Mouse (Mus musculus) MEL (cell line): ENCODE measurements around the gene Lime1. TPM values are rescaled to one million over a fixed set of nuclear protein-coding genes. Genes with fewer than 3 reads are reported as not detected.
A peak's percentile ranks its signal among the peaks of the same experiment; 100 is the strongest.

Experiments used
- DNase-seq: peaks from one replicate; pipeline ENCODE4 v3.0.0; 2011; ENCODE audit warnings: low read depth, low spot score
- H3K27ac ChIP-seq: 2 replicates; pipeline ENCODE4 v1.5.1; 2012; ENCODE audit warnings: low read depth, mild to moderate bottlenecking, control low read depth, low read length, moderate library complexity; ENCODE audit not compliant: control insufficient read depth
- H3K27me3 ChIP-seq, 2 experiments: fragments of 150-350 bp in 1 of 2; sonication (generic) in 1 of 2; 2 replicates each; pipeline ENCODE4 v1.6.1; 2012; ENCODE audit warnings: low read length in 2 of 2, mild to moderate bottlenecking in 2 of 2, improper control_type of control experiment in 1 of 2, moderate library complexity in 1 of 2; ENCODE audit not compliant: insufficient read depth in 2 of 2, control insufficient read depth in 1 of 2
- H3K36me3 ChIP-seq, 2 experiments: 2 replicates each; pipeline ENCODE4 v1.6.1; 2012 to 2014; ENCODE audit warnings: low read length in 2 of 2, improper control_type of control experiment in 1 of 2, inconsistent platforms in 1 of 2, mild to moderate bottlenecking in 1 of 2; ENCODE audit not compliant: insufficient read depth in 2 of 2, control insufficient read depth in 1 of 2
- H3K4me1 ChIP-seq, 2 experiments: fragments of 150-350 bp in 1 of 2; sonication (generic) in 1 of 2; 2 replicates each; pipeline ENCODE4 v1.6.1; 2012; ENCODE audit warnings: low read length in 2 of 2, improper control_type of control experiment in 1 of 2, mild to moderate bottlenecking in 1 of 2; ENCODE audit not compliant: insufficient read depth in 2 of 2, control insufficient read depth in 1 of 2
- H3K4me3 ChIP-seq, 2 experiments: fragments of 150-350 bp in 1 of 2; sonication (generic) in 1 of 2; 2 replicates each; pipeline ENCODE4 v1.5.1; 2012; ENCODE audit warnings: low read depth in 2 of 2, low read length in 2 of 2, mild to moderate bottlenecking in 2 of 2, moderate library complexity in 2 of 2, control low read depth in 1 of 2, improper control_type of control experiment in 1 of 2; ENCODE audit not compliant: control insufficient read depth in 1 of 2, insufficient read depth in 1 of 2
- H3K79me2 ChIP-seq: 2 replicates; pipeline ENCODE4 v1.6.1; 2012; ENCODE audit warnings: mild to moderate bottlenecking, low read length, moderate library complexity; ENCODE audit not compliant: control insufficient read depth, poor library complexity, insufficient read depth
- H3K9ac ChIP-seq: 2 replicates; pipeline ENCODE4 v1.6.1; 2012; ENCODE audit warnings: low read depth, mild to moderate bottlenecking, control low read depth, low read length, moderate library complexity; ENCODE audit not compliant: control insufficient read depth, poor library complexity, severe bottlenecking
- H3K9me3 ChIP-seq: fragments of 150-350 bp; sonication (generic); replicated peaks from 2 replicates; pipeline ENCODE4 v1.6.1; 2012; ENCODE audit warnings: mild to moderate bottlenecking, low read length, improper control_type of control experiment, moderate library complexity; ENCODE audit not compliant: insufficient read depth
- BHLHE40 ChIP-seq: IDR thresholded peaks from 2 replicates; pipeline ENCODE4 v1.6.1; 2012; ENCODE audit warnings: low read depth, mild to moderate bottlenecking, inconsistent platforms, low read length, improper control_type of control experiment, borderline replicate concordance
- CHD2 ChIP-seq: IDR thresholded peaks from 2 replicates; pipeline ENCODE4 v1.6.1; 2011; ENCODE audit warnings: low read length, improper control_type of control experiment
- CTCF ChIP-seq, 3 experiments: IDR thresholded peaks in 2 of 3; conservative IDR thresholded peaks in 1 of 3; 2 replicates each; pipeline ENCODE4 v1.5.1; 2011 to 2012; ENCODE audit warnings: low read length in 3 of 3, low read depth in 2 of 3, mild to moderate bottlenecking in 2 of 3, improper control_type of control experiment in 1 of 3, inconsistent platforms in 1 of 3, mixed read lengths in 1 of 3, moderate library complexity in 1 of 3; ENCODE audit not compliant: control insufficient read depth in 1 of 3, insufficient read depth in 1 of 3, poor library complexity in 1 of 3, severe bottlenecking in 1 of 3
- E2F4 ChIP-seq: IDR thresholded peaks from 2 replicates; pipeline ENCODE4 v1.6.1; 2011; ENCODE audit warnings: low read depth, low read length, improper control_type of control experiment, borderline replicate concordance
- ELF1 ChIP-seq: IDR thresholded peaks from 2 replicates; pipeline ENCODE4 v1.6.1; 2014; ENCODE audit warnings: low read depth, mild to moderate bottlenecking, inconsistent platforms, low read length, improper control_type of control experiment, moderate library complexity
- ETS1 ChIP-seq: IDR thresholded peaks from 2 replicates; pipeline ENCODE4 v1.6.1; 2012; ENCODE audit warnings: low read depth, mild to moderate bottlenecking, inconsistent platforms, low read length, improper control_type of control experiment, moderate library complexity
- GABPA ChIP-seq: IDR thresholded peaks from 2 replicates; pipeline ENCODE4 v1.6.1; 2012; ENCODE audit warnings: low read depth, mild to moderate bottlenecking, inconsistent platforms, low read length, improper control_type of control experiment, moderate library complexity
- GATA1 ChIP-seq: IDR thresholded peaks from 2 replicates; pipeline ENCODE4 v1.6.1; 2011; ENCODE audit warnings: low read depth, low read length, improper control_type of control experiment
- HCFC1 ChIP-seq: IDR thresholded peaks from 2 replicates; pipeline ENCODE4 v1.6.1; 2012; ENCODE audit warnings: low read depth, mild to moderate bottlenecking, inconsistent platforms, low read length, improper control_type of control experiment, moderate library complexity
- JUND ChIP-seq: IDR thresholded peaks from 2 replicates; pipeline ENCODE4 v1.6.1; 2011; ENCODE audit warnings: low read depth, mild to moderate bottlenecking, improper control_type of control experiment, low read length
- KAT2A ChIP-seq: conservative IDR thresholded peaks from 2 replicates; pipeline ENCODE4 v1.6.1; 2012; ENCODE audit warnings: low read depth, low read length, improper control_type of control experiment, inconsistent platforms
- MAFK ChIP-seq: IDR thresholded peaks from 2 replicates; pipeline ENCODE4 v1.6.1; 2011; ENCODE audit warnings: low read depth, mild to moderate bottlenecking, low read length, improper control_type of control experiment, borderline replicate concordance
- MAX ChIP-seq: IDR thresholded peaks from 2 replicates; pipeline ENCODE4 v1.6.1; 2011; ENCODE audit warnings: low read length, improper control_type of control experiment
- MAZ ChIP-seq: IDR thresholded peaks from 2 replicates; pipeline ENCODE4 v1.6.1; 2012; ENCODE audit warnings: low read depth, mild to moderate bottlenecking, inconsistent platforms, low read length, improper control_type of control experiment
- MEF2A ChIP-seq: IDR thresholded peaks from 2 replicates; pipeline ENCODE4 v1.6.1; 2014; ENCODE audit warnings: low read depth, mild to moderate bottlenecking, inconsistent platforms, low read length, improper control_type of control experiment; ENCODE audit not compliant: poor library complexity, insufficient replicate concordance, severe bottlenecking; ENCODE audit errors: extremely low read depth
- MXI1 ChIP-seq: IDR thresholded peaks from 2 replicates; pipeline ENCODE4 v1.6.1; 2011; ENCODE audit warnings: mild to moderate bottlenecking, low read depth, low read length, improper control_type of control experiment
- MYB ChIP-seq: IDR thresholded peaks from 2 replicates; pipeline ENCODE4 v1.6.1; 2011; ENCODE audit warnings: mild to moderate bottlenecking, low read depth, low read length, improper control_type of control experiment
- MYC ChIP-seq: IDR thresholded peaks from 2 replicates; pipeline ENCODE4 v1.6.1; 2011; ENCODE audit warnings: low read depth, mild to moderate bottlenecking, low read length, improper control_type of control experiment, moderate library complexity
- NELFE ChIP-seq: IDR thresholded peaks from 2 replicates; pipeline ENCODE4 v1.6.1; 2011; ENCODE audit warnings: low read depth, low read length, improper control_type of control experiment
- NRF1 ChIP-seq: IDR thresholded peaks from 2 replicates; pipeline ENCODE4 v1.6.1; 2014; ENCODE audit warnings: low read depth, mild to moderate bottlenecking, inconsistent platforms, low read length, improper control_type of control experiment, moderate library complexity; ENCODE audit not compliant: poor library complexity, insufficient read depth, severe bottlenecking
- POLR2A ChIP-seq, 2 experiments: IDR thresholded peaks; 2 replicates each; pipeline ENCODE4 v1.6.1; 2011 to 2012; ENCODE audit warnings: low read length in 2 of 2, mild to moderate bottlenecking in 2 of 2, control low read depth in 1 of 2, improper control_type of control experiment in 1 of 2, low read depth in 1 of 2, moderate library complexity in 1 of 2; ENCODE audit not compliant: control insufficient read depth in 1 of 2, insufficient read depth in 1 of 2, poor library complexity in 1 of 2
- POLR2AphosphoS2 ChIP-seq: IDR thresholded peaks from 2 replicates; pipeline ENCODE4 v1.6.1; 2011; ENCODE audit warnings: low read length, improper control_type of control experiment
- POLR2AphosphoS5 ChIP-seq: IDR thresholded peaks from 2 replicates; pipeline ENCODE4 v1.6.1; 2012; ENCODE audit warnings: low read depth, borderline replicate concordance, mild to moderate bottlenecking, inconsistent platforms, low read length, moderate library complexity, mixed read lengths
- RCOR1 ChIP-seq: IDR thresholded peaks from 2 replicates; pipeline ENCODE4 v1.6.1; 2012; ENCODE audit warnings: low read depth, mild to moderate bottlenecking, inconsistent platforms, low read length, improper control_type of control experiment
- SIN3A ChIP-seq: IDR thresholded peaks from 2 replicates; pipeline ENCODE4 v1.6.1; 2012; ENCODE audit warnings: low read length, improper control_type of control experiment, inconsistent platforms
- SMC3 ChIP-seq: IDR thresholded peaks from 2 replicates; pipeline ENCODE4 v1.6.1; 2011; ENCODE audit warnings: low read depth, low read length, improper control_type of control experiment
- TAL1 ChIP-seq: IDR thresholded peaks from 2 replicates; pipeline ENCODE4 v1.6.1; 2012; ENCODE audit warnings: mild to moderate bottlenecking, inconsistent platforms, low read length, moderate library complexity, mixed read lengths
- TBP ChIP-seq: IDR thresholded peaks from 2 replicates; pipeline ENCODE4 v1.8.0; 2011; ENCODE audit warnings: low read depth, low read length, improper control_type of control experiment
- TCF12 ChIP-seq: IDR thresholded peaks from 2 replicates; pipeline ENCODE4 v1.6.1; 2014; ENCODE audit warnings: low read depth, mild to moderate bottlenecking, inconsistent platforms, low read length, improper control_type of control experiment, moderate library complexity
- UBTF ChIP-seq: IDR thresholded peaks from 2 replicates; pipeline ENCODE4 v1.6.1; 2012; ENCODE audit warnings: low read depth, mild to moderate bottlenecking, inconsistent platforms, low read length, improper control_type of control experiment, moderate library complexity, borderline replicate concordance; ENCODE audit not compliant: insufficient read depth
- USF1 ChIP-seq: IDR thresholded peaks from 2 replicates; pipeline ENCODE4 v1.6.1; 2014; ENCODE audit warnings: low read depth, mild to moderate bottlenecking, inconsistent platforms, low read length, improper control_type of control experiment, moderate library complexity
- USF2 ChIP-seq, 2 experiments: IDR thresholded peaks; 2 replicates each; pipeline ENCODE4 v1.6.1; 2011 to 2012; ENCODE audit warnings: improper control_type of control experiment in 2 of 2, low read length in 2 of 2, borderline replicate concordance in 1 of 2, inconsistent platforms in 1 of 2, low read depth in 1 of 2, mild to moderate bottlenecking in 1 of 2; ENCODE audit not compliant: insufficient read depth in 1 of 2
- ZC3H11A ChIP-seq: IDR thresholded peaks from 2 replicates; pipeline ENCODE4 v1.6.1; 2012; ENCODE audit warnings: low read depth, mild to moderate bottlenecking, inconsistent platforms, low read length, improper control_type of control experiment
- ZKSCAN1 ChIP-seq: IDR thresholded peaks from 2 replicates; pipeline ENCODE4 v1.6.1; 2012; ENCODE audit warnings: low read depth, mild to moderate bottlenecking, inconsistent platforms, low read length, improper control_type of control experiment, moderate library complexity
- ZMIZ1 ChIP-seq: IDR thresholded peaks from 2 replicates; pipeline ENCODE4 v1.6.1; 2012; ENCODE audit warnings: low read depth, mild to moderate bottlenecking, inconsistent platforms, low read length, improper control_type of control experiment, moderate library complexity
- ZNF384 ChIP-seq: IDR thresholded peaks from 2 replicates; pipeline ENCODE4 v1.6.1; 2012; ENCODE audit warnings: low read depth, mild to moderate bottlenecking, inconsistent platforms, low read length, improper control_type of control experiment
- polyA plus RNA-seq, 2 experiments: library from polyadenylated mRNA; stranded (reverse) in 1 of 2; unstranded in 1 of 2; fragments of >175 nt in 1 of 2; fragments of >200 nt in 1 of 2; gene quantifications; 2 replicates each; pipeline versions ENCODE4 v1.2.1 to v1.2.4; 2012; ENCODE audit warnings: low replicate concordance in 2 of 2, low read depth in 1 of 2; ENCODE audit not compliant: insufficient read length in 2 of 2, insufficient read depth in 1 of 2, missing spikeins in 1 of 2
- total RNA-seq: library from RNA; depleted of rRNA; stranded (reverse); fragments of 300-350 nt; gene quantifications from 2 replicates; pipeline ENCODE4 v1.2.3, GENCODE M21; 2012

The Lime1 gene
- total and polyA plus RNA-seq, 3 experiments: 18.7 to 27.4 TPM; not detected in 1

GRCm38 (mm10) chr2:181364860-181365596 is 14.8 kb upstream of the Lime1 start, which contains the start of the genes Zgpat and Arfrp1:
Zgpat (plus strand) TSS chr2:181364928.
Arfrp1 (minus strand) TSS chr2:181365404.
- H3K4me1 ChIP-seq: peaks cover 5 to 13% of the 10 kb centered on the region in 2 experiments
- H3K36me3 ChIP-seq: peaks cover 17 to 20% of the 10 kb centered on the region in 2 experiments
- peak within 1 kb of the TSS; percentile 88 to 98 for H3K4me3 ChIP-seq
- H3K9me3 ChIP-seq: no peaks in the 10 kb centered on the region
- peak within 1 kb of the TSS; percentile 98 for H3K9ac ChIP-seq
- peak; percentile 93 for DNase-seq
- H3K27ac ChIP-seq: peak within 1 kb of the TSS; percentile 82
- H3K27me3 ChIP-seq: no peaks in the 10 kb centered on the region
- H3K79me2 ChIP-seq: peaks cover 54% of the 10 kb centered on the region
- TF ChIP-seq ZNF384 (no peak), ZC3H11A (no peak), BHLHE40 (no peak), TCF12 (peak; percentile 37; the same call in 1 of the 2 replicates), HCFC1 (peak; percentile 90), SMC3 (no peak), MXI1 (peak; percentile 99), MAX (peak; percentile 96), E2F4 (peak; percentile 23; the same call in 1 of the 2 replicates), POLR2AphosphoS2 (peak; percentile 68), MYC (peak; percentile 95; the same call in 1 of the 2 replicates), GABPA (no peak), NELFE (peak; percentile 72), CTCF (IDR thresholded peaks at IDR 0.05 in 2 of 3, conservative IDR thresholded peaks at IDR 0.05 in 1 of 3; ENCODE audit: control insufficient read depth in 1 of 3, insufficient read depth in 1 of 3, low read depth in 2 of 3, low read length in 3 of 3, poor library complexity in 1 of 3, severe bottlenecking in 1 of 3) (no peak), JUND (no peak), MAFK (no peak), GATA1 (no peak), ZMIZ1 (no peak), USF1 (peak; percentile 80), POLR2A (IDR thresholded peaks at IDR 0.05; ENCODE audit: control insufficient read depth in 1 of 2, insufficient read depth in 1 of 2, low read depth in 1 of 2, low read length in 2 of 2, poor library complexity in 1 of 2) (peak; percentile 68 to 87; a peak in 3 of 4 replicates), MEF2A (no peak), CHD2 (no peak), NRF1 (0 out of 2 replicates have a peak, but pooled peaks have one; percentile 12), MYB (no peak), MAZ (no peak), UBTF (no peak), RCOR1 (no peak), SIN3A (peak; percentile 87), TAL1 (no peak), ZKSCAN1 (no peak), POLR2AphosphoS5 (no peak), USF2 (IDR thresholded peaks at IDR 0.05; ENCODE audit: borderline replicate concordance in 1 of 2, insufficient read depth in 1 of 2, low read depth in 1 of 2, low read length in 2 of 2) (no peak), ETS1 (no peak), ELF1 (peak; percentile 85), TBP (no peak), KAT2A (no peak; the same call in 1 of the 2 replicates)
